Mouse (Mus musculus) embryonic facial prominence, embryonic 14.5 days (tissue): ENCODE measurements at regions not wholly inside any gene's neighbourhood (a gene's known extent, or its start where the extent isn't known, plus 50 kb on each side); places are given as distances from the start of the nearest gene placed in this dataset.
"Not testable (repeated sequence)": the region's sequence is repeated elsewhere in the genome, so short reads cannot be mapped to it uniquely, and the experiment has no call there.

ENCODE experiments used
- ATAC-seq: fragments of 200-750 bp; cut with Nextera tagmentation; 2 replicates; pipeline ENCODE4 v1.8.0; 2017; ENCODE audit warnings: low read depth, moderate number of reproducible peaks, moderate TSS enrichment
- DNase-seq: peaks from one replicate; pipeline ENCODE4 v3.0.0-alpha.2; 2015; ENCODE audit warnings: low spot score
- H3K27ac ChIP-seq: fragments of 300-500 bp; sonication (generic); replicated peaks from 2 replicates; pipeline ENCODE4 v1.5.1; 2014; ENCODE audit warnings: low read depth, mild to moderate bottlenecking, low read length, moderate library complexity
- H3K27me3 ChIP-seq: fragments of 300-500 bp; sonication (generic); replicated peaks from 2 replicates; pipeline ENCODE4 v1.6.1; 2014; ENCODE audit warnings: low read length; ENCODE audit not compliant: control insufficient read depth, insufficient read depth
- H3K36me3 ChIP-seq: fragments of 300-500 bp; sonication (generic); 2 replicates; pipeline ENCODE4 v1.6.1; 2014; ENCODE audit warnings: low read length, mixed read lengths; ENCODE audit not compliant: control insufficient read depth, insufficient read depth
- H3K4me1 ChIP-seq: fragments of 300-500 bp; sonication (generic); 2 replicates; pipeline ENCODE4 v1.6.1; 2014; ENCODE audit warnings: antibody characterized with exemption, low read length; ENCODE audit not compliant: control insufficient read depth, insufficient read depth
- H3K4me2 ChIP-seq: fragments of 300-500 bp; sonication (generic); 2 replicates; pipeline ENCODE4 v1.6.1; 2014; ENCODE audit warnings: low read depth, mild to moderate bottlenecking, low read length, moderate library complexity, mixed read lengths
- H3K4me3 ChIP-seq: fragments of 300-500 bp; sonication (generic); 2 replicates; pipeline ENCODE4 v1.5.1; 2014; ENCODE audit warnings: low read depth, mild to moderate bottlenecking, low read length
- H3K9ac ChIP-seq: fragments of 300-500 bp; sonication (generic); 2 replicates; pipeline ENCODE4 v1.6.1; 2014; ENCODE audit warnings: low read depth, mild to moderate bottlenecking, low read length, moderate library complexity, mixed read lengths
- H3K9me3 ChIP-seq: fragments of 300-500 bp; sonication (generic); 2 replicates; pipeline ENCODE4 v1.6.1; 2016; ENCODE audit warnings: low read length; ENCODE audit not compliant: control insufficient read depth
- WGBS: fragments of 180-500 bp; shearing (Covaris S2); extraction: QIAGEN DNeasy Blood & Tissue Kit; methylation state at CpG from one replicate; pipeline ENCODE4 v1.1.7; 2014; 5-methylcytosine and 5-hydroxymethylcytosine counted together

DNA sequence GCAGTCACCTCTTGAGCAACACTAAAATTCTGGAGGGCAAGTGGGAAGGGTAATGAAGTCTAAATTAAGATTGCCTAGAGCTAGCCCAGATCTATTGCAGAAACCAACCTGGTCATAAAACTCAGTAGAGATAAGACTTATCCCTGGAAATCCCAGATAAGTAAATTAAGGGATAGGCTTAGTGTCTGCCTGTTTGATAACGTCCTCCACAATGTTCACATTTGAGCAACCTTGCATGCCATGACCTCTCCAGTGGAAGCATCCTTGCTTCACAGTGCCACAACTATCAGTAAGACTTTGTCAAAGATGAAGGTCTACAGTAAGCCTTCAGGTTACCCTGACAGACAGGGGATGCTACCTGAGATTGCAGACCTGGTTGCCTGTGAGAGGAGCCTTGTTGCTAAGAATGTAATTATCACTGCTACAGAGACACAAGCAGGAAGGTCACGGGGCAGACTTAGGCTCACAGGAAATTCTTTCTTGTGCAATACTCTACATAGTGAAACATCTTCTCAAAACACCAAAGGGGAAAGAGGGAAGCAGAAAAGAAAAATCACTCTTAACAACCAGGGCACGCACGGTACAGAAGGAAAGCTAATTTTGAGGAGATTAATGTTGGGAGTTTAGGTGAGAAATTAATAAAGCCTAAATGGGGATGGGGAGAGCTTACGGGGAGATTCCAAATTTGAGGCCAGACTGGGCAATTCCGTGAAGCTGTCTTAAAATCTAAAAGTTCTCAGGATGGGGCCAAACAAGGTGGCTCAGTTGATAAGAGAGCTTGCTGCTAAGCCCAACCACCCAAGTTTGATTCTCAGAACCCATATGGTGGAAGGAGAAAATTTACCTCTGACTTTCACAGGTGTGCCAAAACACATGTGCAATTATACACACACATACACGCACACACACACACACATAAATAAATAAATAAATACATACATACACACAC, 56.9 kb upstream of the Prdm9 start:
- DNase-seq (no peak), ATAC-seq (no peak)
- Histone ChIP-seq H3K27ac (no peak overlapping the region), H3K4me1 (no peaks in the 10 kb centered on the region), H3K9me3 (no peaks in the 10 kb centered on the region), H3K9ac (no peak overlapping the region), H3K36me3 (no peaks in the 10 kb centered on the region), H3K4me3 (no peak overlapping the region), H3K27me3 (no peaks in the 10 kb centered on the region), H3K4me2 (no peak overlapping the region)
- WGBS: 79% methylated on average over 7 of the region's 7 CpGs

DNA sequence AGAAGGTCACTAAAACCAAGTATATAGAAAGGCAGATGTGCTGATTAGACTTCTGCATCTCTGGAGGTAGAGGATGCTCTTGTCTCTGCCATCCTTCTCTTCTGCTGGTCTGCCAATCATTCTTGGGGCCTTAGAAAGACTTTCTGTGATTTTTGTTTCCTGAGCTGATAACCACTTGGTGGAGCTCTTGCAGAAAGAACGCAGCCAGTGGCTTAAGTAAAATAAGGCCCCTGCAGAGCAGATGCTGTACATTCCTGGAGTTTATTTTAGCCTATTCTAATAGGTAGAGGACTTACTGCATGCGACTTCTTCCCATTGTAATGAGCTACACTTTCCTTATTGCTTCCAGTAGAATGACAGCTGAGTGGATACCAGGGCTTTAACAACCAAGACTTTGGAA, 58.8 kb upstream of the Prdm9 start:
- DNase-seq: peak; percentile 77
- no peak overlapping the region for H3K4me2 ChIP-seq
- H3K27me3 ChIP-seq: no peaks in the 10 kb centered on the region
- no peaks in the 10 kb centered on the region for H3K36me3 ChIP-seq
- no peak overlapping the region for H3K4me3 ChIP-seq
- H3K9me3 ChIP-seq: 0 out of 2 replicates have a peak, but pooled peaks cover 6% of the 10 kb centered on the region
- H3K4me1 ChIP-seq: no peaks in the 10 kb centered on the region
- H3K9ac ChIP-seq: no peak overlapping the region
- no peak for ATAC-seq
- no peak overlapping the region for H3K27ac ChIP-seq
- 0% methylated on average over 2 of the region's 2 CpGs for WGBS

DNA sequence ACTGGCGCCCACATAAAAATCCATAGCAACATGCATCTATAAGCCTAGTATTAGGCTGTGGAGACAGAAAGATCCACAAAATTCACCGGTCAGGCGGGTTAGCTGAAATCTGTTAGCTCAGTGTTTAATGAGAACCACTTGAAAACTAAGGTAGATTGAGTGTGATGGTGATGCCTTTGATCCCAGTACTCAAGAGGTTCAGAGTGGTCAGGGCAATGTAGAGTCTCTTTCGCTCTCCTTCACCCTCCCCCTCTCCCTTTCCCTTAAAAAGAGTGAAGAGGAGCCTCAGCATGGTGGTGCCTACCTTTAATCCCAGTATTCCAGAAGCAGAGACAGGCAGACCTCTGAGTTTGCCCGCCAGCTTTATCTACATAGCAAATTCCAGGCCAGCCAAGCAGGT, 66.6 kb upstream of the Prdm9 start:
- 63% methylated on average over 5 of the region's 5 CpGs for WGBS
- no peak overlapping the region for H3K27ac ChIP-seq
- ATAC-seq (no peak), DNase-seq (no peak)
- H3K4me1 ChIP-seq: no peaks in the 10 kb centered on the region
- H3K36me3 ChIP-seq: no peaks in the 10 kb centered on the region
- H3K9me3 ChIP-seq: peaks cover 15% of the 10 kb centered on the region; the same call in 1 of the 2 replicates
- no peak overlapping the region for H3K4me3 ChIP-seq
- no peak overlapping the region for H3K9ac ChIP-seq
- no peaks in the 10 kb centered on the region for H3K27me3 ChIP-seq
- peak overlapping the region; percentile 47 for H3K4me2 ChIP-seq

DNA sequence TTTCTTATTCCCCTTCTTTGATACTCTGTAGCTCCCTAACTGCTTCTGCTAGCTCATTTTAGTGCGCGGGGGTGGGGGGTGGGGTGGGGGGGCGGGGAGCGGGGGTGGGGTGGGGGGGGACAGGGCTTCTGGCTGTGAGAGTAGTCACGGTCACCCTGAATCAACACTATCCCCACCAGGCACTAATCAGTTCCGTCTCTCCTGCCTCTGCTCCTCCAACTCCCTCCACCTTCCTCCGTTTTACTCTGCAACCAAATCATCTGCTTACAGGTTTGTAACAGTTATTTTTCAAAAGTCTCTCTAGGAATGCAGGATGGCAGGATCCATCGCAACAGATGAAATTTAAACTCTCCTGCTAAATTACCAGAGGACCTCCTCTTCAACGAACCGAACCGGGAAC, 67.5 kb upstream of the Prdm9 start:
- Histone ChIP-seq H3K27ac (no peak overlapping the region), H3K4me3 (peak overlapping the region; percentile 22), H3K4me1 (no peaks in the 10 kb centered on the region), H3K4me2 (peak overlapping the region; percentile 47), H3K27me3 (no peaks in the 10 kb centered on the region), H3K9me3 (peaks cover 15% of the 10 kb centered on the region; the same call in 1 of the 2 replicates), H3K9ac (peak overlapping the region; percentile 45; the same call in 1 of the 2 replicates), H3K36me3 (no peaks in the 10 kb centered on the region)
- WGBS: 3% methylated on average over 11 of the region's 11 CpGs
- DNase-seq (no peak), ATAC-seq (no peak)

DNA sequence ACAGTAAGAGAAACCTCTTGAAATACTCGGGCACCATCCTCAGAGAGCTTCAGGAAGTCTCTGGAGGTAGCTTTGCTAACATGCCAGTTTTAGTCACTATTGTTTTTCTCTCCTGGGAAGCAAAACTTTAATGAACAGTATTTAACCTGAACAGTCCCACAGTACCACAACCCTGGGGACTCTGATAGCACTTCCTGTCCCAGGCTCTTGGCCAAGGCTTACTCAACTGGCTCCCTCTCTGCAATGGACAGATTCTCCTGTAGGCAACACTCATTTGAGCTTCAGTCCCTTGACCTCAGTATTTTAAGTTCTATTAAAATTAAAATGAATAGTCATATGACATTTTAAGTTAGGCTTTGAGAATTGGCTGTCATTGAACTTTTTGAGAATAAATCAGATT, 67.9 kb upstream of the Prdm9 start:
- 7% methylated on average over 1 of the region's 1 CpGs for WGBS
- Histone ChIP-seq H3K27ac (no peak overlapping the region), H3K9me3 (peaks cover 14% of the 10 kb centered on the region; the same call in 1 of the 2 replicates), H3K4me2 (peak overlapping the region; percentile 47), H3K4me3 (peak overlapping the region; percentile 22), H3K36me3 (no peaks in the 10 kb centered on the region), H3K9ac (no peak overlapping the region), H3K27me3 (no peaks in the 10 kb centered on the region), H3K4me1 (no peaks in the 10 kb centered on the region)
- DNase-seq (peak; percentile 22), ATAC-seq (no peak)

DNA sequence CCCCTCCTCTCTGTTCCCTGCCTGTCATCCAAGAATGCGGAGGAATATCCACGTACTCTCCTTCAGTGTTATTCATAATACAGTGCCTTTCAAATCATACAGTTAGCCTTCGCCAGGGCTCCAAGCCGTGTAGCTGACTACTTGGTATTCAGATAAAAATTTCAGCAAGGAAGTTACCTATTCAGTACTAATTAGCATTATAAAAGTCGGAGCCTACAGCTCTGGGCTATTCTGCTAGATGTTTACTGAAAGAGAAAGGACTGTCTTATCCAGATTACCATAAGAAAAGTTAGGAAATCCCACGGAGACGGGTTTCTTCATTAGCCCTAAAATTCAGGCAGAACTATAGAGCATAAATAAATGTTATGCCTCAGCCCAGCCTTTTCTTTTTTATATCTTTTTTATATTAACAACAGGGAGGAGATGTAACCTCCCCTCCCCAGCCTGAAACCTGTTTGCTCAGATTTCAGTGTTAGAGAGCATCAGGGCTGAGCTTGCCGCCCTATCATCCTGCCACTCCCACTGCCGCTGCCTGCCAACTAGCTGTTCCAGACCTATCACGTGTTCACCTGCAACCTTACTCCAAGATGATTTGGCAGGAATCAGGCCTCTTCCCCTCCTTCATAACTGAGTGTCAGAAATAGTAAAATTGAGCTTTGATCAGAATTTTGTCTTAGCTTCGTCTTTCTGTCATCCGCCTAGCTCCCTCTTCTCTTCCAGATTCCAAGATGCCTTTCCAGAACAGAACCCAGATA, 65.5 kb upstream of the Chd1 start:
- not testable (repeated sequence) for H3K27ac ChIP-seq, H3K27me3 ChIP-seq, H3K9me3 ChIP-seq, H3K4me2 ChIP-seq, ATAC-seq, H3K36me3 ChIP-seq, H3K9ac ChIP-seq, H3K4me3 ChIP-seq, H3K4me1 ChIP-seq
- DNase-seq: peak; percentile 14
- 71% methylated on average over 12 of the region's 12 CpGs for WGBS

DNA sequence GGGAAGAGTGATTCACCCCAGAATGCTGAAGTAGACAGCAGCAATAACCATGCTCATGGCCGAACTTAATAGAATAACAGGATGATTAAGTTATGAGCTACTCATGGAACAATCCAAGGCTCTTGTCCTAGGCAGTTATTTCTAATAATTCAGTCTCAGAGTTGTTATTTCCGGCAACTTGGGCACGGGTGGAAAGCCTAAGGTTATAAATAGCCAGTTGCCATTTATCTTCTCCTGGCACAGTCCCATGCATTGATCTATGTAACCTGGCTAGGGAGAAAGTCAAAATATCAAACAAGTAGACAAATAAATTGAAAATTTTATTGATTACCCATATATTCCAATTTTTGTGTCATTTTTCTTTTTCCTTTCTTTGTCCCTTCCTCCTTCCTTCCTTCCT, 64.0 kb upstream of the Chd1 start:
- no peaks in the 10 kb centered on the region for H3K36me3 ChIP-seq
- H3K27ac ChIP-seq: no peak overlapping the region
- H3K4me3 ChIP-seq: no peak overlapping the region
- no peaks in the 10 kb centered on the region for H3K27me3 ChIP-seq
- H3K9me3 ChIP-seq: no peaks in the 10 kb centered on the region
- DNase-seq (no peak), ATAC-seq (no peak)
- H3K9ac ChIP-seq: no peak overlapping the region
- WGBS: 86% methylated on average over 3 of the region's 3 CpGs
- no peak overlapping the region for H3K4me2 ChIP-seq
- no peaks in the 10 kb centered on the region for H3K4me1 ChIP-seq

DNA sequence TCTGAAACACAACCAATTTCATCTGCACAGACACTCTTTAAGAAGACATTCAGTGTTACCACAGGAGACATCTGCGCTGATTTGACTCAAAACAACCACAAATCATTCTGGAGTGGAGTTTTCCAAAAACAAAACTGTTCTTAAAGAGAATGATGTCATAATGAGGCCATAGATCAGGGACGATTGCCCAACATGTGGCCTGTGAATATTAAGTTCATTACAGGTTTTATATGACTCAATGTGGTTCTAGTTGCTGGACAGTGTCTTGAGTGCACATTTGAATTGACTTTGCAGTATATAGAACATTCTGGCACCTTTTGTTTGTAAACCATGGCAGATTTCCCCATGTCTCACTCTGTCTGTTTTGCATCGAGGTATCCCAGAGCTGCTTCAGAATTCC, 63.0 kb upstream of the Chd1 start:
- H3K27ac ChIP-seq: no peak overlapping the region
- H3K4me2 ChIP-seq: no peak overlapping the region
- H3K9ac ChIP-seq: no peak overlapping the region
- no peaks in the 10 kb centered on the region for H3K4me1 ChIP-seq
- no peaks in the 10 kb centered on the region for H3K27me3 ChIP-seq
- ATAC-seq: peak; percentile 26; the same call in 1 of the 2 replicates
- WGBS: 71% methylated on average over 3 of the region's 3 CpGs
- peak; percentile 43 for DNase-seq
- no peak overlapping the region for H3K4me3 ChIP-seq
- no peaks in the 10 kb centered on the region for H3K9me3 ChIP-seq
- no peaks in the 10 kb centered on the region for H3K36me3 ChIP-seq
